Mouse (Mus musculus) adrenal gland (tissue): ENCODE measurements at regions not wholly inside any gene's neighbourhood (a gene's known extent, or its start where the extent isn't known, plus 50 kb on each side); places are given as distances from the start of the nearest gene placed in this dataset.
"Not testable (repeated sequence)": the region's sequence is repeated elsewhere in the genome, so short reads cannot be mapped to it uniquely, and the experiment has no call there.

Source experiments
- intact Hi-C: fragments of 180-260 bp; cut with DNase I; formaldehyde crosslinking; loops from one replicate; pipeline ENCODE4 v1.15.1; 2025

- intact Hi-C loops, result no loop called here
Observed at GRCm38 (mm10) chr17:16918191-16918590, 145.7 kb upstream of the Zfp960 start.

DNA sequence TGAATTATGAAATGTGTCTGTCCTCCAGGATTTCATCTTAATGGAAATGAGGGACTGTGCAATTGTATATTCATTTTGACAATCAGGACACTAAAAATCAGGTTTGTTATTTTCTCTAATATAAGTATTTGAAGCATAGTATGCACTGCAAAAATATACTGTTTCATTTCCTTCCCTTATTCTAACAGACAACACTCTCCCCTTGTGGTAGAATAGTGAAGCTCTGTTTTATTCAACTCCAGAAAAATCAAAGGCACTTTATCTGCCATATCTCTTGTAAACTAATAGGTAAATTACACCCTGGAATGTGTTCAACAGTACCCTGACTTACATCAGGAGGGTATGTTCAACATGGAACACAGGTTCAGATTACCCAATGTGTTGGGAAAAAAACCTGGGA is 137.7 kb upstream of the Zfp960 start:
- intact Hi-C loops, result no loop called here

GRCm38 (mm10) chr17:16951092-16952016 is 112.6 kb upstream of the Zfp960 start:
- intact Hi-C loops, result not testable (repeated sequence)

GRCm38 (mm10) chr17:16952146-16952545 is 111.8 kb upstream of the Zfp960 start:
- intact Hi-C loops, result not testable (repeated sequence)

GRCm38 (mm10) chr17:16997241-16997640 is 66.7 kb upstream of the Zfp960 start:
- intact Hi-C loops, result not testable (repeated sequence)

- intact Hi-C loops, result not testable (repeated sequence)
Observed at GRCm38 (mm10) chr17:17004632-17005265, 59.2 kb upstream of the Zfp960 start.

GRCm38 (mm10) chr17:17005267-17005666 is 58.6 kb upstream of the Zfp960 start:
- intact Hi-C loops, result not testable (repeated sequence)
